Mouse (Mus musculus) bone marrow, adult 2 months (tissue): ENCODE measurements around the gene Qprt.
"Not testable (repeated sequence)": the region's sequence is repeated elsewhere in the genome, so short reads cannot be mapped to it uniquely, and the experiment has no call there.

Experiments
- CTCF ChIP-seq: fragments of 200-500 bp; IDR thresholded peaks from 2 replicates; pipeline ENCODE4 v1.5.1; 2011; ENCODE audit warnings: low read length, control low read depth; ENCODE audit not compliant: control insufficient read depth, insufficient read depth
- POLR2A ChIP-seq: fragments of 200-500 bp; IDR thresholded peaks from 2 replicates; pipeline ENCODE4 v1.6.1; 2011; ENCODE audit warnings: low read depth, mild to moderate bottlenecking, control low read depth, low read length, borderline replicate concordance; ENCODE audit not compliant: control insufficient read depth

DNA sequence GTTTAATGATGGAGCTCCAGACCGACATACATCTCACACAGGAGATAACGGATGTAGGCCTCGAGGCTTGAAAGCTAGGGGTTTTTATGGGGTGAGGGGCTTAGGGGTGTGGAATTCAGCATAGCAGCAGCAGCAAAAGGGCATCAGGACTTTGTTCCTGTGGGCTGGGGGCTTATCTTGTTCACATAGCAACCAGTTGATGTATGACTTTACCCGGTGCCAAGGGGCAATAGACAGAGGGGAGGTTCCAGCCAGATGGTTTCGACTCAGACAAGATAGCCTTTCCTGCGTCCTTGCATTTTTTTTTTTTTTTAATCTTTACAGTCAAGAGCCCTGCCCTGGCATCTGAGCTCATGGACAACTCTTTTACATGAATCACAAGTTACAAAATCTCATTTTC, 36.3 kb downstream of the Qprt start:
- not testable (repeated sequence) for TF ChIP-seq POLR2A, CTCF
